Mouse (Mus musculus): Measurements from ENCODE around the gene Ace. TPM values are rescaled to one million over a fixed set of nuclear protein-coding genes. Genes with fewer than 3 reads are reported as not detected.
"Not testable (repeated sequence)": the region's sequence is repeated elsewhere in the genome, so short reads cannot be mapped to it uniquely, and the experiment has no call there.

Ace gene
- total and polyA plus RNA-seq, 3 experiments: not detected

GRCm38 (mm10) chr11:106027607-106028006 lies 59.9 kb downstream of the Ace start:
- Histone ChIP-seq H3K27me3 (ENCODE audit: insufficient read depth, low read length) (peaks cover 37% of the 10 kb centered on the region), H3K36me3 (replicated peaks) (no peaks in the 10 kb centered on the region), H3K9me3 (replicated peaks) (no peaks in the 10 kb centered on the region), H3K4me1 (ENCODE audit: insufficient read depth, low read depth, low read length) (peaks cover 17% of the 10 kb centered on the region), H3K4me3 (ENCODE audit: low read depth, low read length) (no peak overlapping the region)
- no peak for ATAC-seq (ENCODE audit: extremely low read depth, insufficient number of reproducible peaks, low FRiP score, poor library complexity, severe bottlenecking)
- TF ChIP-seq GATA2 (IDR thresholded peaks at IDR 0.05; ENCODE audit: borderline replicate concordance, low read depth, low read length) (no peak), TAL1 (conservative IDR thresholded peaks at IDR 0.05; ENCODE audit: low read depth, low read length) (no peak), CTCF (IDR thresholded peaks at IDR 0.05; ENCODE audit: low read depth, low read length) (no peak), GATA1 (IDR thresholded peaks at IDR 0.05; ENCODE audit: borderline replicate concordance, low read length) (no peak), POLR2AphosphoS5 (IDR thresholded peaks at IDR 0.05; ENCODE audit: insufficient replicate concordance, low read depth, low read length) (no peak)
- no peak for DNase-seq (ENCODE audit: low spot score)

GRCm38 (mm10) chr11:106032074-106032473 lies 64.3 kb downstream of the Ace start:
- not testable (repeated sequence) for H3K9me3 ChIP-seq (replicated peaks); H3K27me3 ChIP-seq (ENCODE audit: insufficient read depth, low read length); H3K36me3 ChIP-seq (replicated peaks); DNase-seq (ENCODE audit: low spot score); ATAC-seq (ENCODE audit: extremely low read depth, insufficient number of reproducible peaks, low FRiP score, poor library complexity, severe bottlenecking)
- peak overlapping the region; percentile 63 for H3K4me3 ChIP-seq (ENCODE audit: low read depth, low read length)
- peaks cover 13% of the 10 kb centered on the region for H3K4me1 ChIP-seq (ENCODE audit: insufficient read depth, low read depth, low read length)

GRCm38 (mm10) chr11:106033491-106033919 lies 65.8 kb downstream of the Ace start:
- TF ChIP-seq POLR2AphosphoS5 (IDR thresholded peaks at IDR 0.05; ENCODE audit: insufficient replicate concordance, low read depth, low read length): no peak
- Histone ChIP-seq H3K27me3 (ENCODE audit: insufficient read depth, low read length) (no peaks in the 10 kb centered on the region), H3K36me3 (replicated peaks) (peaks cover 4% of the 10 kb centered on the region), H3K4me3 (ENCODE audit: low read depth, low read length) (no peak overlapping the region), H3K4me1 (ENCODE audit: insufficient read depth, low read depth, low read length) (peaks cover 22% of the 10 kb centered on the region), H3K9me3 (replicated peaks) (no peaks in the 10 kb centered on the region)
- no peak for ATAC-seq (ENCODE audit: extremely low read depth, insufficient number of reproducible peaks, low FRiP score, poor library complexity, severe bottlenecking)
- no peak for DNase-seq (ENCODE audit: low spot score)

GRCm38 (mm10) chr11:106034986-106035385 lies 67.2 kb downstream of the Ace start:
- H3K36me3 ChIP-seq (replicated peaks): peaks cover 17% of the 10 kb centered on the region
- no peaks in the 10 kb centered on the region for H3K27me3 ChIP-seq (ENCODE audit: insufficient read depth, low read length)
- H3K4me1 ChIP-seq (ENCODE audit: insufficient read depth, low read depth, low read length): peaks cover 35% of the 10 kb centered on the region
- no peak overlapping the region for H3K4me3 ChIP-seq (ENCODE audit: low read depth, low read length)
- no peak for TF ChIP-seq GATA1 (IDR thresholded peaks at IDR 0.05; ENCODE audit: borderline replicate concordance, low read length)
- TF ChIP-seq TAL1 (conservative IDR thresholded peaks at IDR 0.05; ENCODE audit: low read depth, low read length): no peak
- TF ChIP-seq POLR2AphosphoS5 (IDR thresholded peaks at IDR 0.05; ENCODE audit: insufficient replicate concordance, low read depth, low read length): no peak
- no peak for TF ChIP-seq CTCF (IDR thresholded peaks at IDR 0.05; ENCODE audit: low read depth, low read length)
- TF ChIP-seq GATA2 (IDR thresholded peaks at IDR 0.05; ENCODE audit: borderline replicate concordance, low read depth, low read length): no peak
- ATAC-seq (ENCODE audit: extremely low read depth, insufficient number of reproducible peaks, low FRiP score, poor library complexity, severe bottlenecking) (no peak), DNase-seq (ENCODE audit: low spot score) (no peak)
- H3K9me3 ChIP-seq (replicated peaks): no peaks in the 10 kb centered on the region

GRCm38 (mm10) chr11:106036548-106037417 lies 69.0 kb downstream of the Ace start, which contains the start of gene Dcaf7:
Gene Dcaf7, plus strand, starts transcription at chr11:106036872.
- Histone ChIP-seq H3K36me3 (replicated peaks) (peaks cover 30% of the 10 kb centered on the region), H3K4me1 (ENCODE audit: insufficient read depth, low read depth, low read length) (peaks cover 44% of the 10 kb centered on the region)
- peak; percentile 97 for DNase-seq (ENCODE audit: low spot score)

GRCm38 (mm10) chr11:106037418-106037751 lies 69.6 kb downstream of the Ace start:
- no peaks in the 10 kb centered on the region for H3K27me3 ChIP-seq (ENCODE audit: insufficient read depth, low read length)
- no peak for ATAC-seq (ENCODE audit: extremely low read depth, insufficient number of reproducible peaks, low FRiP score, poor library complexity, severe bottlenecking)
- peaks cover 34% of the 10 kb centered on the region for H3K36me3 ChIP-seq (replicated peaks)
- no peaks in the 10 kb centered on the region for H3K9me3 ChIP-seq (replicated peaks)
- peak overlapping the region; percentile 98 for H3K4me3 ChIP-seq (ENCODE audit: low read depth, low read length)
- H3K4me1 ChIP-seq (ENCODE audit: insufficient read depth, low read depth, low read length): peaks cover 44% of the 10 kb centered on the region
- DNase-seq (ENCODE audit: low spot score): peak; percentile 85
- TF ChIP-seq GATA2 (IDR thresholded peaks at IDR 0.05; ENCODE audit: borderline replicate concordance, low read depth, low read length): no peak
- TF ChIP-seq CTCF (IDR thresholded peaks at IDR 0.05; ENCODE audit: low read depth, low read length): no peak
- TF ChIP-seq TAL1 (conservative IDR thresholded peaks at IDR 0.05; ENCODE audit: low read depth, low read length): no peak
- no peak for TF ChIP-seq POLR2AphosphoS5 (IDR thresholded peaks at IDR 0.05; ENCODE audit: insufficient replicate concordance, low read depth, low read length)
- TF ChIP-seq GATA1 (IDR thresholded peaks at IDR 0.05; ENCODE audit: borderline replicate concordance, low read length): no peak

More at GRCm38 (mm10) chr11:106036548-106037417, 69.0 kb downstream of the Ace start, which contains the start of gene Dcaf7:
- ATAC-seq (ENCODE audit: extremely low read depth, insufficient number of reproducible peaks, low FRiP score, poor library complexity, severe bottlenecking): peak; percentile 97
- peak within 1 kb of the TSS; percentile 98 for H3K4me3 ChIP-seq (ENCODE audit: low read depth, low read length)
- no peak for TF ChIP-seq GATA2 (IDR thresholded peaks at IDR 0.05; ENCODE audit: borderline replicate concordance, low read depth, low read length)
- no peaks in the 10 kb centered on the region for H3K9me3 ChIP-seq (replicated peaks)
- H3K27me3 ChIP-seq (ENCODE audit: insufficient read depth, low read length): no peaks in the 10 kb centered on the region

Other genes with a start within 250 kb of the Ace start
- gene Cyb561, start 14.6 kb upstream of the Ace start, total RNA-seq (2014; fragmentation: Nextera tagmentation): not detected in 2 replicates
- gene Cyb561, start 14.6 kb upstream of the Ace start, total RNA-seq (2017): 0.33 and 0.70 TPM in 2 replicates
- gene Cyb561, start 14.6 kb upstream of the Ace start, polyA plus RNA-seq (2012): not detected in 2 replicates
- gene Ace3, start 26.7 kb downstream of the Ace start, total RNA-seq (2014; fragmentation: Nextera tagmentation): not detected in 2 replicates
- not detected in 2 replicates for gene Ace3, start 26.7 kb downstream of the Ace start, total RNA-seq (2017)
- gene Ace3, start 26.7 kb downstream of the Ace start, polyA plus RNA-seq (2012): not detected in 2 replicates
- gene Kcnh6, start 40.2 kb downstream of the Ace start, total RNA-seq (2014; fragmentation: Nextera tagmentation): not detected in 2 replicates
- gene Kcnh6, start 40.2 kb downstream of the Ace start, total RNA-seq (2017): not detected in 2 replicates
- not detected in 2 replicates for gene Kcnh6, start 40.2 kb downstream of the Ace start, polyA plus RNA-seq (2012)
- gene Dcaf7, start 68.9 kb downstream of the Ace start, total RNA-seq (2014; fragmentation: Nextera tagmentation): 70.7 and 84.6 TPM in 2 replicates
- gene Dcaf7, start 68.9 kb downstream of the Ace start, total RNA-seq (2017): 70.0 and 74.3 TPM in 2 replicates
- gene Dcaf7, start 68.9 kb downstream of the Ace start, polyA plus RNA-seq (2012): 40.4 and 59.3 TPM in 2 replicates
- 14.6 and 20.3 TPM in 2 replicates for gene Taco1, start 98.1 kb downstream of the Ace start, total RNA-seq (2014; fragmentation: Nextera tagmentation)
- gene Taco1, start 98.1 kb downstream of the Ace start, total RNA-seq (2017): 20.4 and 21.4 TPM in 2 replicates
- gene Taco1, start 98.1 kb downstream of the Ace start, polyA plus RNA-seq (2012): 18.6 and 19.2 TPM in 2 replicates
- 21.1 and 30.0 TPM in 2 replicates for gene Map3k3, start 116.7 kb downstream of the Ace start, total RNA-seq (2014; fragmentation: Nextera tagmentation)
- gene Map3k3, start 116.7 kb downstream of the Ace start, total RNA-seq (2017): 29.5 and 31.9 TPM in 2 replicates
- 4.5 and 4.9 TPM in 2 replicates for gene Map3k3, start 116.7 kb downstream of the Ace start, polyA plus RNA-seq (2012)
- not detected in 2 replicates for gene Gm10840, start 192.9 kb downstream of the Ace start, total RNA-seq (2014; fragmentation: Nextera tagmentation)
- not detected in 2 replicates for gene Gm10840, start 192.9 kb downstream of the Ace start, total RNA-seq (2017)
- not detected in 2 replicates for gene Gm10840, start 192.9 kb downstream of the Ace start, polyA plus RNA-seq (2012)
- gene Limd2, start 192.9 kb downstream of the Ace start, total RNA-seq (2014; fragmentation: Nextera tagmentation): 258 and 309 TPM in 2 replicates
- gene Limd2, start 192.9 kb downstream of the Ace start, total RNA-seq (2017): 77.5 and 94.4 TPM in 2 replicates
- gene Limd2, start 192.9 kb downstream of the Ace start, polyA plus RNA-seq (2012): 365 and 413 TPM in 2 replicates
- gene Strada, start 234.2 kb downstream of the Ace start, total RNA-seq (2014; fragmentation: Nextera tagmentation): 28.9 and 40.2 TPM in 2 replicates
- gene Strada, start 234.2 kb downstream of the Ace start, total RNA-seq (2017): 19.5 and 21.1 TPM in 2 replicates
- 32.3 and 36.2 TPM in 2 replicates for gene Strada, start 234.2 kb downstream of the Ace start, polyA plus RNA-seq (2012)
- gene Ccdc47, start 248.4 kb downstream of the Ace start, total RNA-seq (2014; fragmentation: Nextera tagmentation): 78.5 and 92.2 TPM in 2 replicates
- 90.1 and 129 TPM in 2 replicates for gene Ccdc47, start 248.4 kb downstream of the Ace start, total RNA-seq (2017)
- 3.8 and 3.9 TPM in 2 replicates for gene Ccdc47, start 248.4 kb downstream of the Ace start, polyA plus RNA-seq (2012)
- gene Ddx42, start 249.0 kb downstream of the Ace start, total RNA-seq (2014; fragmentation: Nextera tagmentation): 63.7 and 71.8 TPM in 2 replicates
- 89.0 and 112 TPM in 2 replicates for gene Ddx42, start 249.0 kb downstream of the Ace start, total RNA-seq (2017)
- 28.4 and 50.3 TPM in 2 replicates for gene Ddx42, start 249.0 kb downstream of the Ace start, polyA plus RNA-seq (2012)